Mouse (Mus musculus) intestine, embryonic 15.5 days (tissue): ENCODE measurements around the gene Galntl6. TPM values are rescaled to one million over a fixed set of nuclear protein-coding genes. Genes with fewer than 3 reads are reported as not detected.

Experiments used
- ATAC-seq: fragments of 200-750 bp; cut with Nextera tagmentation; 2 replicates; pipeline ENCODE4 v1.8.0; 2017; ENCODE audit warnings: moderate TSS enrichment, moderate library complexity
- H3K27ac ChIP-seq: fragments of 300-500 bp; sonication (generic); 2 replicates; pipeline ENCODE4 v1.5.1; 2015; ENCODE audit warnings: mild to moderate bottlenecking, inconsistent platforms
- H3K27me3 ChIP-seq: fragments of 300-500 bp; sonication (generic); replicated peaks from 2 replicates; pipeline ENCODE4 v1.6.1; 2015; ENCODE audit warnings: inconsistent platforms
- H3K36me3 ChIP-seq: fragments of 300-500 bp; sonication (generic); 2 replicates; pipeline ENCODE4 v1.6.1; 2015; ENCODE audit warnings: inconsistent platforms
- H3K4me1 ChIP-seq: fragments of 300-500 bp; sonication (generic); replicated peaks from 2 replicates; pipeline ENCODE4 v1.6.1; 2015; ENCODE audit warnings: inconsistent platforms
- H3K4me2 ChIP-seq: fragments of 300-500 bp; sonication (generic); replicated peaks from 2 replicates; pipeline ENCODE4 v1.6.1; 2015; ENCODE audit warnings: mild to moderate bottlenecking, inconsistent platforms
- H3K4me3 ChIP-seq: fragments of 300-500 bp; sonication (generic); replicated peaks from 2 replicates; pipeline ENCODE4 v1.5.1; 2015; ENCODE audit warnings: inconsistent platforms
- H3K9ac ChIP-seq: fragments of 300-500 bp; sonication (generic); 2 replicates; pipeline ENCODE4 v1.6.1; 2015; ENCODE audit warnings: inconsistent platforms
- H3K9me3 ChIP-seq: fragments of 300-500 bp; sonication (generic); 2 replicates; pipeline ENCODE4 v1.6.1; 2016; ENCODE audit warnings: inconsistent platforms
- WGBS: fragments of 180-500 bp; shearing (Covaris S2); methylation state at CpG from one replicate; pipeline ENCODE4 v1.1.7; 2015; 5-methylcytosine and 5-hydroxymethylcytosine counted together
- polyA plus RNA-seq: library from polyadenylated mRNA; unstranded; fragments of >200 nt; fragmentation: Nextera tagmentation; extraction: Ambion mirVana; gene quantifications from 2 replicates; pipeline ENCODE4 v1.2.1, GENCODE M21; 2015

Gene Galntl6
- polyA plus RNA-seq, 1 experiment from 2014 or later: 0.65 TPM

GRCm38 (mm10) chr8:57977372-57977771 is 935.1 kb downstream of the Galntl6 start:
- no peak overlapping the region for H3K4me3 ChIP-seq
- H3K27me3 ChIP-seq: no peaks in the 10 kb centered on the region
- no peaks in the 10 kb centered on the region for H3K9me3 ChIP-seq
- no peak for ATAC-seq
- H3K4me2 ChIP-seq: no peak overlapping the region
- H3K9ac ChIP-seq: no peak overlapping the region
- H3K27ac ChIP-seq: no peak overlapping the region
- H3K4me1 ChIP-seq: no peaks in the 10 kb centered on the region
- no peaks in the 10 kb centered on the region for H3K36me3 ChIP-seq
- WGBS: 83% methylated on average over 4 of the region's 4 CpGs

- no peak for ATAC-seq
These were observed 938.3 kb downstream of the Galntl6 start for GRCm38 (mm10) chr8:57974093-57974492.

DNA sequence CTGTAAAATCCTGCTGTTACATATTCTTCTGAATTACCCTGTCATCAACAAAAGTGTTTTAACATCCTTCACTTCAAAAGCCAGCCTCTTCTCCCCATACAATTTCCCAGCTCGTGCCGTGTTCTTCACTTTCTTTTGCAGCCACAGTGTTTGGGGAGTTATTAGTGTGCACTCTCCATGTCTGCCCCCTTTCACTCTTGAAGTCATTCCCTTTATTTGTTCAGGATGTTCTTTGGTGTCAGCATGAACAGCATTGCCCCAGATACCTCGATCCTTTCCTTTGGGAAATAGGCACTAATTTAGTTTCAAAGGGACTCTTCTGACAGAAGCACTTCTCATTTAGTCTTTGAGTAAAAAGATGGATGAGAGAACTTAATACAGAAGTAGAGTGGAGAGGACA is 939.6 kb downstream of the Galntl6 start:
- Histone ChIP-seq H3K4me2 (no peak overlapping the region), H3K9me3 (no peaks in the 10 kb centered on the region), H3K4me3 (no peak overlapping the region), H3K27me3 (no peaks in the 10 kb centered on the region), H3K36me3 (no peaks in the 10 kb centered on the region), H3K9ac (no peak overlapping the region), H3K27ac (no peak overlapping the region), H3K4me1 (no peaks in the 10 kb centered on the region)
- ATAC-seq: no peak
- 73% methylated on average over 3 of the region's 3 CpGs for WGBS

More at GRCm38 (mm10) chr8:57974093-57974492, 938.3 kb downstream of the Galntl6 start:
- Histone ChIP-seq H3K4me3 (no peak overlapping the region), H3K4me2 (no peak overlapping the region), H3K27ac (no peak overlapping the region), H3K4me1 (no peaks in the 10 kb centered on the region), H3K9me3 (no peaks in the 10 kb centered on the region), H3K36me3 (no peaks in the 10 kb centered on the region), H3K27me3 (no peaks in the 10 kb centered on the region), H3K9ac (no peak overlapping the region)
- WGBS: 34% methylated on average over 2 of the region's 2 CpGs

GRCm38 (mm10) chr8:57966676-57967075 is 945.8 kb downstream of the Galntl6 start:
- WGBS: 27% methylated on average over 6 of the region's 6 CpGs
- no peak for ATAC-seq
- H3K9ac ChIP-seq: no peak overlapping the region
- H3K4me1 ChIP-seq: no peaks in the 10 kb centered on the region
- H3K4me2 ChIP-seq: no peak overlapping the region
- H3K4me3 ChIP-seq: no peak overlapping the region
- no peaks in the 10 kb centered on the region for H3K27me3 ChIP-seq
- no peaks in the 10 kb centered on the region for H3K36me3 ChIP-seq
- H3K9me3 ChIP-seq: no peaks in the 10 kb centered on the region
- H3K27ac ChIP-seq: no peak overlapping the region

GRCm38 (mm10) chr8:57965508-57965907 is 946.9 kb downstream of the Galntl6 start:
- Histone ChIP-seq H3K4me1 (no peaks in the 10 kb centered on the region), H3K36me3 (no peaks in the 10 kb centered on the region), H3K4me2 (no peak overlapping the region), H3K27ac (no peak overlapping the region), H3K27me3 (no peaks in the 10 kb centered on the region), H3K9me3 (no peaks in the 10 kb centered on the region), H3K9ac (no peak overlapping the region), H3K4me3 (no peak overlapping the region)
- WGBS: 57% methylated on average over 5 of the region's 5 CpGs
- ATAC-seq: no peak

DNA sequence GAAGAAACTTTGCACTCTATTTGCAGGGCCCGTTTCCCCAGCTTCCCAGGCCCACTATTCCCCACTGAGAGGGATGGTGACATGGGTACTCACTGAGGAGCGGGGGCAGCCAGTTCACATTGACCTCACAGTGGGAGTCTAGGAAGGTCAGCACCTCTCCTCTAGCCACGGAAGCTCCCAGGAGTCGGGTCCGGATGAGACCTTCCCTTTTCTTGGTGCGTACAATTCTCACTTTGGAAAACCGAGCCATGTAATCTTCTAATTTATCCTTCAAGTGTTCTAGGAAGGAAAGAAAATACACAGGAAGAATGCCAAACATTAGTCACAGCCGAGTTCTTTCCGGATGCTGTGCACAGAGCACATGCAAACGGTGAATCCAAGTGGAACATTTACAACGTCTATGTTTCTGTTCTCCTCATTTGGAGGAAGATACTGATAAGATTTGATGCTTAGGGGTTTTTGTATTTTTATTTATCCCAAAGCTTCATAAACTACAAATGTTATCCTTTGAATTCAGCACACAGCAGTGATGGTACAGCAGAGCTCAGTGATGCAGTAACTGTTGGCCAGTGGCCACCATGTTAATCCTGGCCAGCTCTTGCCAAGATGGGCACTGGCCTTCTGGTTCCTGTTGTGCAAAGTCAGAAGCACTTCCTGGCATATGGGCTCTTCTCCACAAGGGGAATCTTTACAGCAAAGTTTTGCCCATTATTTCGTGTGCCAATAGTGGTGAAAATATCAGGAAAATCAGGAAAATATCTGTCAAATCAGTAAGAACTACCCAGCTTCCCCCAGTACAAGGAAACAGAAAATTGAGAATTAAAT is 949.9 kb downstream of the Galntl6 start:
- peaks cover 9% of the 10 kb centered on the region for H3K4me1 ChIP-seq
- no peaks in the 10 kb centered on the region for H3K27me3 ChIP-seq
- H3K36me3 ChIP-seq: no peaks in the 10 kb centered on the region
- H3K9me3 ChIP-seq: no peaks in the 10 kb centered on the region
- no peak for ATAC-seq
- H3K4me2 ChIP-seq: no peak overlapping the region
- H3K9ac ChIP-seq: no peak overlapping the region
- no peak overlapping the region for H3K4me3 ChIP-seq
- 58% methylated on average over 12 of the region's 12 CpGs for WGBS
- H3K27ac ChIP-seq: no peak overlapping the region

GRCm38 (mm10) chr8:57959136-57959535 is 953.3 kb downstream of the Galntl6 start:
- Histone ChIP-seq H3K4me1 (peaks cover 9% of the 10 kb centered on the region), H3K27me3 (no peaks in the 10 kb centered on the region), H3K36me3 (no peaks in the 10 kb centered on the region), H3K4me2 (no peak overlapping the region), H3K4me3 (no peak overlapping the region), H3K9me3 (no peaks in the 10 kb centered on the region), H3K9ac (no peak overlapping the region), H3K27ac (no peak overlapping the region)
- ATAC-seq: no peak
- WGBS: 42% methylated on average over 3 of the region's 3 CpGs

DNA sequence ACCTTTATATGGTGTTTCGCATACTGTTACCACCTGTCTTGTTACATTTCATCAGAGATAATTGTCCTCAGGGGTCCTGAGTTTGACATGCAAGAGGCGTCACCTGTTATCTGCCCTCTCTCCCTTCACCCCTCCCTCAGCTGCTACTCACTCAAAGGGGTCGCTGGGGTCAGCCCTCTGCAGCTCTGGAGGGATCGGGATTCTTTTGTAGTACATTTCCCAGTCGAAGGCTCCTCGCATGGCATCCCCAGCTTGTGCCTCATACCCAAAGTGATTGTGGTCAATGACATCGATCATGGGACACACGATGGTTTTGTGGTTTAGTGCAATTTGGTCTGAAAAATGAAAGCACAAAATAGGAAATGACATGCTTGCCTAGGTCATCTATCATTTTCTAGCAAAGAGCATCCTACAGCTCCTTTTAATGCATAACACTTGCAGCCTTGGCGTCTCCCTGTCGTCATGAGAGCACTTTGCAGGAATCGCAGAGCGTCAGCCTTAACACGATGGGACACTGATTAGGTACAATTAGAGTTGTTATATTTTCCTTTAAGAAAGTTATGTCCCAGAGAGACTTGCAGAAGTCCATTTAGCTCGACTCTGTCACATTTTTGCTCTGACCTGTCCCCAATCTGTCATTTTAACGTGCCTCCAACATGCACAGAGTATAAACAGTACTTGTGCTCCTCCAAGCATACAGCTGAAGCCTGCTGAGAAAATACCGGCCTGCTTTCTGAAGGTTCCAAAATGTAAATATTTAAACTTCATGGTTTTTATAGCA is 954.1 kb downstream of the Galntl6 start:
- no peak overlapping the region for H3K9ac ChIP-seq
- H3K9me3 ChIP-seq: no peaks in the 10 kb centered on the region
- no peaks in the 10 kb centered on the region for H3K27me3 ChIP-seq
- WGBS: 23% methylated on average over 16 of the region's 16 CpGs
- peak overlapping the region; percentile 22; the same call in 1 of the 2 replicates for H3K4me2 ChIP-seq
- H3K36me3 ChIP-seq: no peaks in the 10 kb centered on the region
- 0 out of 2 replicates have a peak, but pooled peaks have one; percentile 55 for ATAC-seq
- H3K4me3 ChIP-seq: no peak overlapping the region
- peaks cover 9% of the 10 kb centered on the region for H3K4me1 ChIP-seq
- no peak overlapping the region for H3K27ac ChIP-seq

- WGBS: 83% methylated on average over 7 of the region's 7 CpGs
- no peak overlapping the region for H3K4me3 ChIP-seq
- no peak overlapping the region for H3K4me2 ChIP-seq
- H3K4me1 ChIP-seq: peaks cover 9% of the 10 kb centered on the region
- no peak for ATAC-seq
- no peak overlapping the region for H3K27ac ChIP-seq
- no peaks in the 10 kb centered on the region for H3K36me3 ChIP-seq
- H3K9ac ChIP-seq: no peak overlapping the region
- H3K9me3 ChIP-seq: no peaks in the 10 kb centered on the region
- H3K27me3 ChIP-seq: no peaks in the 10 kb centered on the region
These were observed 956.9 kb downstream of the Galntl6 start for GRCm38 (mm10) chr8:57955501-57955900.

DNA sequence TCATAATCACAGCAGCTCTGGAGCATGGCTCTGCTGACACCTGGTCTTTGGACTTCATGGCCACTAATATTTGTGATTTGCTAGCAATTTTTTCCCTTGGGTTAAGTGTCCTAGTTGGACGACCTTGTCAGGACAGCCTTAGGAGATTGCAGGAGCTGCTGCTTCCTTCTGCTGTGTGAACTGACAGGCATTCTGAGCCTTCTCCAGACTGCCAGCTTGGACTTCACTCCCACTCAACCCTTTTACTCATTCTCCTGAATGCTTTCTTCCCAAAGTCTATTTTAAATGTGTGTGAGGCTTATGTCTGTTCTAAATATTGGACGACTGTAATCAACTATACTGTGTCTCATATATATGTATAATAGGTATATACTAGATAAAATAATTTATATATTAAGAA is 971.3 kb downstream of the Galntl6 start:
- no peak overlapping the region for H3K4me3 ChIP-seq
- no peak overlapping the region for H3K27ac ChIP-seq
- 62% methylated on average over 2 of the region's 2 CpGs for WGBS
- H3K9ac ChIP-seq: no peak overlapping the region
- H3K9me3 ChIP-seq: no peaks in the 10 kb centered on the region
- H3K4me2 ChIP-seq: no peak overlapping the region
- no peaks in the 10 kb centered on the region for H3K36me3 ChIP-seq
- no peaks in the 10 kb centered on the region for H3K4me1 ChIP-seq
- H3K27me3 ChIP-seq: no peaks in the 10 kb centered on the region
- ATAC-seq: no peak

DNA sequence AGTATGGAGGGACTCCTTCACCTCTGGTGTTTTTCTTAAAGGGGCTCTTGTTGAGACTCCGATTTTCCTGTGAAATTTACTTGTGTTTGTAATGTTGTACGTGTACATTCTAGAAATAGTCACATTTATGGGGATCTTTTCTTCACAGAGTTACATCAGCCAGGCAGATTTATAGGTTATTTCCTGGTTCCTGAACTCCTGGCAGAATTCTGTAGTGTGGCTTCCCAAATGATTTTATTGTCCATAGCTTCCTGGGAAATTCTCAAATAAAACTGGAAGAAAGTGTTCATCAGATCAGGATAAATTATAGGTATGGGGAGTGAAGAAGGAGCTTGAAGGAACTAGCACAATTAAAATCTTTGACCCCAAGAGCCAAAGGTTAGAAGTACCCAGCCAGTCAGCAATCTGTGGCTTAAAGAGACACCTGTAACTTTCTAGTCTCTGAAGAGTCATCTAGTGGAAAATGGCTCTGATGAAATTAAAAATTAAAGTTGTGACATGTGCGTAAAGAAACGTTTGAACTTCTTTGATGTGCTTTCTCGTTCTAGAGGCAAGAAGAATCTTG is 972.5 kb downstream of the Galntl6 start:
- no peaks in the 10 kb centered on the region for H3K27me3 ChIP-seq
- no peaks in the 10 kb centered on the region for H3K9me3 ChIP-seq
- H3K4me3 ChIP-seq: no peak overlapping the region
- H3K9ac ChIP-seq: no peak overlapping the region
- peak overlapping the region; percentile 40 for H3K4me2 ChIP-seq
- H3K27ac ChIP-seq: no peak overlapping the region
- 54% methylated on average over 5 of the region's 5 CpGs for WGBS
- no peaks in the 10 kb centered on the region for H3K36me3 ChIP-seq
- ATAC-seq: peak; percentile 45; the same call in 1 of the 2 replicates
- H3K4me1 ChIP-seq: no peaks in the 10 kb centered on the region

- Histone ChIP-seq H3K4me2 (peak overlapping the region; percentile 40), H3K4me1 (no peaks in the 10 kb centered on the region), H3K9ac (no peak overlapping the region), H3K4me3 (no peak overlapping the region), H3K27ac (no peak overlapping the region), H3K27me3 (no peaks in the 10 kb centered on the region), H3K9me3 (no peaks in the 10 kb centered on the region), H3K36me3 (no peaks in the 10 kb centered on the region)
- ATAC-seq: peak; percentile 61
- WGBS: 16% methylated on average over 8 of the region's 8 CpGs
These were observed 973.1 kb downstream of the Galntl6 start for GRCm38 (mm10) chr8:57939177-57939855.
